Mouse (Mus musculus): ENCODE results near the gene Resp18.

GRCm38 (mm10) chr1:75244175-75244826 lies 33.9 kb downstream of the Resp18 start:
- TF ChIP-seq CTCF (IDR thresholded peaks at IDR 0.05; ENCODE audit: low read depth): no peak
- TF ChIP-seq EP300 (IDR thresholded peaks at IDR 0.05; ENCODE audit: low read depth): no peak

All from liver, postnatal 0 days (tissue).